Mouse (Mus musculus): ENCODE data around the gene Tmem268.

- no peak for TF ChIP-seq CTCF (IDR thresholded peaks at IDR 0.05; ENCODE audit: control insufficient read depth, insufficient read depth, insufficient replicate concordance, low read depth, low read length)
- TF ChIP-seq POLR2A (IDR thresholded peaks at IDR 0.05; ENCODE audit: control insufficient read depth, low read depth, low read length), result no peak
Observed at GRCm38 (mm10) chr4:63605968-63606367, 47.4 kb downstream of the Tmem268 start.

Measured in testis, adult 2 months (tissue).